ENCODE assay signal across 17 mouse cellular contexts in the genomic region with DNA sequence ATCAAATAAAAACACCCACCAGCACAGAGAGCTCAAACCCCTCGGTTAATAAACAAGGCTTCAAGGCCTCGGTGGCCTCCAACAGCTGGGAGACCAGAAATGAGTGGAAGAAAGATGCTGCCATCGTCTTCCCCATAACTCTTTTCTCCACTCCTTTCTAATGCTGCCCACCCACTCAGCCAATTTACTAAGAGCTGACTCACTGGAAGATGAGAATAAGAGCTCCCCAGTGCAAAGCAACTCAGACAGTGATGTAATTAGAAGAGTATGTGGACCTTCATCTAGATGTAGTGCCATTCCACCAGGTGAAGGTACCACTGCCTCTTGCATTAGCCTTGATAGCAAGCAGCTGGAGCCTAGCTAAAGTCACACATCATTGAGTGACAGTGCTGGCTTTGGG.
A peak's percentile ranks its signal among the peaks of the same experiment; 100 is the strongest.
DNase-seq lines count a peak whose midpoint lies in the region; ATAC-seq and TF ChIP-seq lines count a peak whose summit lies in the region.
"Had no signal": no experiment of that assay in that cellular context is flagged by ENCODE, and none has a peak within 500 bp of the region (broad histone marks: within the 10 kb centered on the region; RNA-seq: fewer than 3 reads in every experiment).

No protein-coding gene starts in this region.

- DNase-seq in frontal cortex, postnatal 36 days (ENCODE audit: low spot score in 2 of 2), result no peak
- DNase-seq in embryonic facial prominence, embryonic 10.5 days (ENCODE audit: low spot score), result peak; percentile 18
- no peak for DNase-seq in heart, adult 2 months
- no peak for DNase-seq in B cell, adult 2 months
- DNase-seq: adrenal gland, adult 2 months; adrenal gland, postnatal 25 days; cerebellum, adult 11 months; cerebellum, adult 8-10 months; cerebellum, postnatal 14 days; gastrocnemius, postnatal 14 days had no signal

- TF ChIP-seq EP300 in heart, adult 2 months (IDR thresholded peaks at IDR 0.05; ENCODE audit: insufficient read depth, low read depth, low read length), result no peak

- H3K27me3 ChIP-seq in embryonic facial prominence, embryonic 10.5 days (replicated peaks; ENCODE audit: low read depth, poor library complexity, severe bottlenecking), result no peaks in the 10 kb centered on the region
- no peaks in the 10 kb centered on the region for H3K27me3 ChIP-seq in limb, embryonic 13.5 days
- H3K27me3 ChIP-seq in heart, adult 2 months (ENCODE audit: control insufficient read depth, insufficient read depth, low read length), result no peaks in the 10 kb centered on the region
- H3K27me3 ChIP-seq: embryonic facial prominence, embryonic 12.5 days; forebrain, embryonic 15.5 days; heart, embryonic 12.5 days had no signal

- intact Hi-C loops in heart, adult 2 months (cut with DNase I), result no loop called here

- no peaks in the 10 kb centered on the region for H3K36me3 ChIP-seq in embryonic facial prominence, embryonic 10.5 days (replicated peaks)
- H3K36me3 ChIP-seq in limb, embryonic 13.5 days, result no peaks in the 10 kb centered on the region
- no peaks in the 10 kb centered on the region for H3K36me3 ChIP-seq in heart, adult 2 months (ENCODE audit: control insufficient read depth, insufficient read depth, low read length)
- H3K36me3 ChIP-seq: embryonic facial prominence, embryonic 12.5 days; forebrain, embryonic 15.5 days; heart, embryonic 12.5 days; hindbrain, embryonic 10.5 days had no signal

- TF ChIP-seq CTCF in heart, adult 2 months (IDR thresholded peaks at IDR 0.05), result no peak

- 0 out of 2 replicates have a peak, but pooled peaks cover 3% of the 10 kb centered on the region for H3K9me3 ChIP-seq in embryonic facial prominence, embryonic 10.5 days
- no peaks in the 10 kb centered on the region; the same call in 1 of the 2 replicates for H3K9me3 ChIP-seq in limb, embryonic 13.5 days
- H3K9me3 ChIP-seq: embryonic facial prominence, embryonic 12.5 days; forebrain, embryonic 15.5 days; heart, embryonic 12.5 days; hindbrain, embryonic 10.5 days had no signal

- no peak overlapping the region for H3K4me2 ChIP-seq in limb, embryonic 13.5 days (replicated peaks)
- H3K4me2 ChIP-seq: embryonic facial prominence, embryonic 12.5 days; forebrain, embryonic 15.5 days; heart, embryonic 12.5 days; hindbrain, embryonic 14.5 days had no signal

- no peak for TF ChIP-seq POLR2A in heart, adult 2 months (IDR thresholded peaks at IDR 0.05; ENCODE audit: insufficient read depth, low read depth, low read length)

- no peak overlapping the region for H3K9ac ChIP-seq in limb, embryonic 13.5 days
- H3K9ac ChIP-seq in heart, adult 2 months (ENCODE audit: low read depth, low read length), result no peak overlapping the region
- H3K9ac ChIP-seq: embryonic facial prominence, embryonic 12.5 days; forebrain, embryonic 15.5 days; heart, embryonic 12.5 days; hindbrain, embryonic 14.5 days had no signal

- no peaks in the 10 kb centered on the region for H3K79me2 ChIP-seq in heart, adult 2 months (replicated peaks; ENCODE audit: control insufficient read depth, insufficient read depth, low read length)

- H3K4me1 ChIP-seq in embryonic facial prominence, embryonic 10.5 days, result peaks cover 18% of the 10 kb centered on the region
- peaks cover 16% of the 10 kb centered on the region for H3K4me1 ChIP-seq in limb, embryonic 13.5 days
- H3K4me1 ChIP-seq in heart, adult 2 months (ENCODE audit: control insufficient read depth, insufficient read depth, low read length), result no peaks in the 10 kb centered on the region
- H3K4me1 ChIP-seq: forebrain, embryonic 15.5 days; heart, embryonic 12.5 days; hindbrain, embryonic 10.5 days had no signal

- H3K4me3 ChIP-seq in embryonic facial prominence, embryonic 10.5 days, result no peak overlapping the region
- no peak overlapping the region for H3K4me3 ChIP-seq in limb, embryonic 13.5 days
- no peak overlapping the region for H3K4me3 ChIP-seq in heart, adult 2 months
- H3K4me3 ChIP-seq: embryonic facial prominence, embryonic 12.5 days; forebrain, embryonic 15.5 days; heart, embryonic 12.5 days; hindbrain, embryonic 10.5 days had no signal

- peak overlapping the region; percentile 42 for H3K27ac ChIP-seq in embryonic facial prominence, embryonic 10.5 days (replicated peaks)
- H3K27ac ChIP-seq in limb, embryonic 13.5 days, result 0 out of 2 replicates have a peak overlapping the region, but pooled peaks have one; percentile 10
- no peak overlapping the region for H3K27ac ChIP-seq in heart, adult 2 months
- H3K27ac ChIP-seq: embryonic facial prominence, embryonic 12.5 days; forebrain, embryonic 15.5 days; hindbrain, embryonic 10.5 days; hindbrain, embryonic 14.5 days had no signal

- WGBS in embryonic facial prominence, embryonic 10.5 days, result 51% methylated on average over 3 of the region's 3 CpGs
- 11% methylated on average over 3 of the region's 3 CpGs for WGBS in limb, embryonic 13.5 days
- 72% methylated on average over 3 of the region's 3 CpGs for WGBS in heart, adult 2 months

- peak; percentile 78 for ATAC-seq in frontal cortex, adult (ENCODE audit: low TSS enrichment)
- no peak for ATAC-seq in limb, embryonic 13.5 days (ENCODE audit: low FRiP score, low read depth)
- ATAC-seq: forebrain, embryonic 15.5 days had no signal
